Mouse (Mus musculus): ENCODE results near the gene Tes.

DNA sequence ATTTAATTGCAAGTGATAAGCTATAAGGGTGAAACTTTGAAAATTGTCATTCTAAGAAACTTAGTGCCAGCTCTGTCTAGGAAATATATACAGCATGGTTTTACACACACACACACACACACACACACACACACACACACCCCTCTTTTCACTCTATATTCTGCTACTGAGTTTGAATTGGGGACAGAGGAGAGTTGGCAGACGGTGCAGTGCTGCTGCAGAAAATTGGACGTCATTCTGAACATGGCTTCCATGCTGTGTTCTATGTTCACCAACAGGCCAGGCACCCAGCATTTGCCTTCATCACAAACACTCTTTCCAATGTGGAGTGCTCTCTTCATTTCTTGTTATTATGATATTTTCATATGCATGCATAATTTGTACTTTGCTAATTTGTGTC is 48.0 kb downstream of the Tes start:
- TF ChIP-seq MAFK (IDR thresholded peaks at IDR 0.05; ENCODE audit: insufficient read depth, low read depth, low read length) (no peak), HCFC1 (IDR thresholded peaks at IDR 0.05; ENCODE audit: borderline replicate concordance, insufficient read depth, low read length) (no peak), CHD2 (IDR thresholded peaks at IDR 0.05; ENCODE audit: low read depth, low read length) (no peak), ZNF384 (IDR thresholded peaks at IDR 0.05; ENCODE audit: low read depth, low read length) (no peak)

Data from ES-E14 (cell line).